Mouse (Mus musculus) layer of hippocampus, adult 2 months (tissue): ENCODE results near the gene Tgfbr3l. TPM values are rescaled to one million over a fixed set of nuclear protein-coding genes. Genes with fewer than 3 reads are reported as not detected.
A peak's percentile ranks its signal among the peaks of the same experiment; 100 is the strongest.

Experiments
- DNase-seq, 2 experiments: peaks; one replicate each; pipeline ENCODE4 v3.0.0; 2022; ENCODE audit warnings: low spot score in 2 of 2
- H3K27ac ChIP-seq: fragments of 200-600 bp; 2 replicates; pipeline ENCODE4 v1.8.1; 2022
- H3K4me3 ChIP-seq: fragments of 200-600 bp; 2 replicates; pipeline ENCODE4 v1.8.1; 2022; ENCODE audit warnings: mild to moderate bottlenecking
- CTCF ChIP-seq: fragments of 200-600 bp; conservative IDR thresholded peaks from 2 replicates; pipeline ENCODE4 v1.8.1; 2022; ENCODE audit warnings: antibody characterized with exemption, mild to moderate bottlenecking, moderate library complexity
- long read RNA-seq, 2 experiments: library from polyadenylated mRNA; stranded (forward); transcript quantifications; one replicate each; pipeline ENCODE4 v2.0.0; 2021; ENCODE audit warnings: borderline mapping rate in 2 of 2
- total RNA-seq, 2 experiments: library from RNA; stranded (reverse); gene quantifications; 2 replicates each; pipeline ENCODE4 v1.2.3; 2021

Gene Tgfbr3l
- total RNA-seq = 10 to 100 TPM; 18.0 to 20.3 TPM
- long read RNA-seq, experiment 1, partial matches to known transcripts = 0 of 1 reads
- long read RNA-seq, experiment 1, other reads (novel, unspliced or antisense) = 0 of 1 reads
- long read RNA-seq, experiment 2 = 0 reads

GRCm38 (mm10) chr8:4247951-4248540 is at the start of gene Tgfbr3l:
Gene Tgfbr3l, plus strand, starts transcription at chr8:4248214.
- Histone ChIP-seq H3K27ac (peak within 1 kb of the TSS; percentile 43; the same call in 1 of the 2 replicates), H3K4me3 (no peak within 1 kb of the TSS)
- DNase-seq = no peak
- TF ChIP-seq CTCF = no peak

GRCm38 (mm10) chr8:4201321-4201720 is 46.7 kb upstream of the Tgfbr3l start:
- Histone ChIP-seq H3K27ac (no peak overlapping the region), H3K4me3 (no peak overlapping the region)
- TF ChIP-seq CTCF = no peak
- DNase-seq = no peak

GRCm38 (mm10) chr8:4205246-4206123 is 42.5 kb upstream of the Tgfbr3l start:
- Histone ChIP-seq H3K27ac (peak overlapping the region; percentile 72; the same call in 1 of the 2 replicates), H3K4me3 (no peak overlapping the region)
- no peak for DNase-seq
- TF ChIP-seq CTCF = no peak

GRCm38 (mm10) chr8:4206182-4207015 is 41.6 kb upstream of the Tgfbr3l start:
- H3K27ac ChIP-seq = peak overlapping the region; percentile 72
- DNase-seq = no peak

GRCm38 (mm10) chr8:4207016-4207350 is 41.0 kb upstream of the Tgfbr3l start:
- no peak overlapping the region for H3K4me3 ChIP-seq
- TF ChIP-seq CTCF = no peak

More at GRCm38 (mm10) chr8:4206182-4207015, 41.6 kb upstream of the Tgfbr3l start:
- no peak for TF ChIP-seq CTCF
- no peak overlapping the region for H3K4me3 ChIP-seq

GRCm38 (mm10) chr8:4211097-4211496 is 36.9 kb upstream of the Tgfbr3l start:
- no peak for DNase-seq
- peak; percentile 61 for TF ChIP-seq CTCF
- H3K4me3 ChIP-seq = no peak overlapping the region
- peak overlapping the region; percentile 10; the same call in 1 of the 2 replicates for H3K27ac ChIP-seq

More at GRCm38 (mm10) chr8:4207016-4207350, 41.0 kb upstream of the Tgfbr3l start:
- DNase-seq = no peak
- H3K27ac ChIP-seq = peak overlapping the region; percentile 72

GRCm38 (mm10) chr8:4212809-4213209 is 35.2 kb upstream of the Tgfbr3l start:
- Histone ChIP-seq H3K27ac (0 out of 2 replicates have a peak overlapping the region, but pooled peaks have one; percentile 3), H3K4me3 (peak overlapping the region; percentile 43)
- TF ChIP-seq CTCF = no peak
- no peak for DNase-seq

DNA sequence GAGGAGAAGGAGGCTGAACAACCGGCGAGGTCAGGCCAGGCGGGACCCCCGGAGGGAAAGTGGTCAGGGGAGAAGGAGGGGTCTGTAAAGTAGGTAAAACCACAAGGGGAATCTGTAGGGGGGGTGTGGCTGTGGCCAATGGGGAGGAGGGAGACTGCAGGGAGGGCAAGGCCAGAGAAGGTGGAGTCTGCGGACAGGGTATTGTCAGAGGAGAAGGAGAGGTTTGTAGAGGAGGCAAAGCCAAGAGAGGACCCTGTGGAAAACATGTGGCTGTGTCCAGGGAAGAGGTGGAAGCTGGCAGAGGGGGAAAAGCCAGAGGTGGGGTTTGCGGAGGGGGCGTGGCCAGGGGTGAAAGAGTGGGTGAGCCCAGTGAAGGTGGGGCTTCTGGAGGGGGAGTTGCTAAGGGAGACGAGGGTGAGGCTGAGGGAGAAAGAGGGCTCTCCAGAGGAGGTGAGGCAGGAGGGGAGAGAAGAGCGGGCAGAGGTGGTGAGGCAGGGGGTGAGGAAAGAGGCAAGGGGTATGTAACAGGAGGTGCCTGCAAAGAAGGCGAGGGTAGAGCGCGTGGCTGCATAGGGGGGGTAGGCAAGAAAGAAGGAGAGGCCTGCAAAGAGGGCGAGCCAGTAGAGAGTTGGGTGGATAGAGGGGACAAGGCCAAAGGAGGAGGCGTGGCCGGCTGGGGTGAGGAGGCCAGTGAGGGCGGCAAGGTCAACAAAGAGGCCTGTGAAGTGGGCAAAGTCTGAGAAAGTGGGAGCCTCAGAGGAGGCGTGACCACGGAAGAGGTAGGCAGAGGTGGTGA is 34.6 kb upstream of the Tgfbr3l start:
- TF ChIP-seq CTCF = no peak
- peak in 1 of 2 experiments; percentile 47 for DNase-seq
- 0 out of 2 replicates have a peak overlapping the region, but pooled peaks have one; percentile 3 for H3K27ac ChIP-seq
- H3K4me3 ChIP-seq = peak overlapping the region; percentile 43

GRCm38 (mm10) chr8:4214006-4214980 is 33.7 kb upstream of the Tgfbr3l start:
- Histone ChIP-seq H3K4me3 (peak overlapping the region; percentile 43; the same call in 1 of the 2 replicates), H3K27ac (no peak overlapping the region)
- no peak for DNase-seq
- no peak for TF ChIP-seq CTCF

DNA sequence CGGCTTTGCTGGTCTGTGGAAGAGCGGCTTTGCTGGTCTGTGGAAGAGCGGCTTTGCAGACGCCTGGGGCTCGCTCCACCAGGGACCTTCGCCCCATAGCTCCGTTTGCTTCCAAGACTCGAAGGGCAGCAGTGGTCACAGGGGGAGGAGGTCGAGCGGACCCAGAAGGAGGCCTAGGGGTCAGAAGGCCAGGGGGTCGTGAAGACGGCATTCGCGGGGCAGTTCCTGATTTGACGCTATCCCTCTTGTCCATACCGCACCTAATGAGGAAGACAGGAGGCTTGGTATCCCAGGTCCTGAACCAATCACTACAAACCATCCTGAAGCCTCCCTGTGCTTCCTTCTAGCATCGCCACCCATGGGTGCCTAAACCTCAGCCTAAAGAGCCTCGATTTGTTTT is 31.7 kb upstream of the Tgfbr3l start:
- DNase-seq = no peak
- Histone ChIP-seq H3K27ac (peak overlapping the region; percentile 91), H3K4me3 (peak overlapping the region; percentile 80)
- TF ChIP-seq CTCF = no peak
